Mouse (Mus musculus): ENCODE measurements around the gene Rab30.
A peak's percentile ranks its signal among the peaks of the same experiment; 100 is the strongest.

The Rab30 gene

DNA sequence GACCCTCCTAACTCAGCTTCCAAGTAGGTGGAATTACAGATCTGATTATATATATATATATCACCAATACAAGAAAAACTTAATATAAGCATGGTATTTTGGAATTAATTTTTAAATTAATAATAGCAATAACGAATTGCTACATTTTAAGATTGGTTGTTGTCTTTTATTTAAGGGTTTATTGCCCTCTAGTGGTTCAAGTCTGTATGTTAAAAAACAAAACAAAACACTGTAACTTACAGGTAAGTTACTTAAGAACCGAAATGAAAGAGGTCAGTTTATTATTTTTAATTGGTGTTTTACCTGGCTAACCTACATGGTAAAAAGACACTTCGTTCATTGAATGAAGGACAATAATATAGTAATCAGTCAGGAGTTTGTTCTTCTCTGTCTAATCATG, 128.8 kb downstream of the Rab30 start:
- no peak for DNase-seq

- DNase-seq: no peak
These were observed 130.2 kb downstream of the Rab30 start for GRCm38 (mm10) chr7:92871596-92871995.

DNA sequence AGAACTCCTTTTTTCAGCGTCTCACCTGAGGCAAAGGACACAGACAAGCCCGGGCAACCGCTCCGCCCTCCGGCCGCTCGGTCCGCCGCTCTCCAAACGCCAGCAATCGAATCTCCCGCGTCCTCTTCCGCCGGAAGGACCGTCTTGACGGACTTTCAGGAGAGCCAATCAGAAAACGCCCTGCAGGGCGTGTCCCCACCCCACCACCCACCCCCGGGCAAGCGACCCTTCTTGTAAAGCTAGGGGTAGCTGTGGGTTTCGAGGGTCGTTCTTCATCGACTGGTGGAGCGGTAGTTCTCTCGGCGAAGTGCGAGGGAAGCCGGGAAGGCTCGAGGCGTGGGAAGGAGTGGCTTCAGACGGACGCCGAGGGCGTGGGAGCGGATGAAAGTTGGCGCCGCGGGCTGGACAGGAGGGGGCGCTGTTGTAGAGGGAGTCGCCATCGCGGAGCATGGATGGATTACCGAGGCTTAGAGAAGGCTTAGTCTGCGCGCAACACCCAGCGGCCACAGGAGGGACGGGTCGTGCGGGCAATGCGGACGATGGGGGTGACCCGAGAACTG, 132.8 kb downstream of the Rab30 start, which contains the start of the genes Ddias and Prcp:
Ddias (minus strand) TSS at position 132 of the 560 bp plus-strand sequence.
Prcp (plus strand) TSS at position 355 of the 560 bp plus-strand sequence.
- peak; percentile 97 to 98 for DNase-seq

GRCm38 (mm10) chr7:92874761-92875408, 133.5 kb downstream of the Rab30 start:
- peak; percentile 90 to 95 for DNase-seq

GRCm38 (mm10) chr7:92876066-92876465, 134.7 kb downstream of the Rab30 start:
- peak in 1 of 2 experiments; percentile 14 for DNase-seq

- peak in 1 of 2 experiments; percentile 9 for DNase-seq
These were observed 135.1 kb downstream of the Rab30 start for GRCm38 (mm10) chr7:92876538-92876937.

- DNase-seq: peak; percentile 10 to 39
These were observed 137.3 kb downstream of the Rab30 start for GRCm38 (mm10) chr7:92878575-92879285.

- DNase-seq: no peak
These were observed 142.7 kb downstream of the Rab30 start for GRCm38 (mm10) chr7:92883850-92884716.

DNA sequence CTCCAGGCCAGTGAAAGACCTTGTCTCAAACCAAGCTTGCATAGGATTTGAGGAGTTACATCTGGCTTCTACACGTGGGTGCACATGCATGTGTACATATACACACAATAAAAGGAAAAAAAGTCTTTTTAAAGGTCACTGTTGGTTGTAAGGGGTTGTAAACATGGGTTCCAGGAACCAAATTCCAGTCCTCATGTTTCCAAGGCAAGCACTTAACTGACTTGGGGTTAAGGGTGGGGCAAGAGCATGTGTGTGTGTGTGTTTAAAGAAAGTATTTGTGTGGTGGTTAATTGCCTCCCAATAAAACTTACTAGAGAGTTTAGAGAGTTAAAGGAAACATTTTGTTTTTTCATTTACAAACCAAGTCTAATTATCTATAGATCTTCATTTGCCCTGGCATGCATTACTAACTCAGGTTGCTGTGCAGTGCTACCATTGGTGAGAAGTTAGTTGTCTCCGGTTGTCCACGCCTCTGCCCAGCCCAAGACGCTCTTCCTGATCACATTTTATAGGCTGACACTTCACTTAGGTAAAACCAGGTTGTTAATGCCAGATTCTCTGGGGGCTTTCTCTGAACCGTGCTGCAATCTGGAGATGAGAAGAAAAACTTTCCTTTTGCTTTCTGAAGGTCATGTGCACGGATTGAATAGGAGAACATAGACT, 143.7 kb downstream of the Rab30 start:
- DNase-seq: no peak

- no peak for DNase-seq
These were observed 145.4 kb downstream of the Rab30 start for GRCm38 (mm10) chr7:92886801-92887200.

DNA sequence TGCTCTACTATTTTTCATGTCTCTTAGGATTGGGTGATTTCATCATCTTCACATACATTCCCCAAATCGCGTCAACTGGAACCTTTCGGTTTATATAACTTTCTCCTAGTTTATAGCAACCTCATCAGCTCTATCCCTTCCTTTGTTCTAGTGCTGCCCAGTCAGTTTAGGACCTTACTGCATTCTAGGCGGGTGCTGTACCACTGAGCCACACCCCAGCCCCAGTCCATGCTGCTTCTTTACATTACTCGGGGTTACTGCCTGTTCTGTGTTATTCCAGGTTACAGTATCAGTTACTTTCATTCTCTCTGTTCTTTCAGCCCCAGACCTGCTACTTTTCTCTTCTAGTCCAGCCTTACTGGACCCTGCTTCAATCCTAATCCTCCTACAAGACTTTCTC, 145.8 kb downstream of the Rab30 start:
- no peak for DNase-seq

DNA sequence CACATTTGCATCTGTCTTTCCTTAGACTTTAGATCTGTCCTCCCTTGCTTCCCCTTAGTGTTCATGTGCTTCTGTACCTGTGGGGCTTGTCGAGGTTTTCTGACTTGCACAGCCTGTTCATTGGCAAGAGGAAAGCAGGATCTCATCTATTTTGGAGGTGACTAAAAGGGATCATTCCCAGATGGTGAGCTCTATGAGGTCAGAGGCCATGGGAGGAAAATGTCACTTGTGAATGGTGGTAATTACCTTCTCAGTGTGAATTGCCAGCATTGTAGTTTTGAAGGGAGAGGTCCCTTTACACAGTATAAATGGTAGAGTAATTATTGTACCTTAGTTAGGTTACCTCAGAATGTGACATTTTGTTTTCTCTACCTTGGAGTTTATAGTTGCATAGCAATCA, 148.8 kb downstream of the Rab30 start:
- no peak for DNase-seq

DNA sequence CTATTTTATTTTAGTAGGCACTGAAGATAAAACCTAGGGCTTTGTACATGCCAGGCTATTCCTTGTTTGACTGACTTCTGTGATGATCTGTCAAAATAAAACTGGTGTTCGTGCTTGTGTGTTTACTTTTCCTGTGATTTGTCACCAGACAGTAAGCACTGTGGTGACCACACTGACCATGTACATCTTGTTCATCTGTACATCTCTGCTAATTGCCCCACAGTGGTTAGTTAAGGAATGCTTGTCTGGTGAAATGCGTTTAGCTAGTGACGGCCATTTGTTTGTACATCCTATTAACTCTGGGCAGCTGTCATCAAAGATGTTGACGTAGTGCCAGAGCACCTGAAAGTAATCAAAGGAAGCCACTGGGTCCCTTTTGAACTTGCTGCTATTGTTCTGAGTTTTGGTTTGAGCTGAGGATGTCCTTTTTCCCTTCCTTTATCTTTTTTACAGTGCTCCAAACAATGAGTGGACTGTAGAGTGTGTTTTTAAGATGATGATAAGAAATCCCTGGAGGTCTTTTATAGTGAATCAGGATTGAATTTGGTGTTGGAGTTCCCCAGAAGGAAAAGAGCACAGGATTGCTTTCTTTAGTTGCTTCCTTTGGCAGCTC, 149.3 kb downstream of the Rab30 start:
- no peak for DNase-seq

DNA sequence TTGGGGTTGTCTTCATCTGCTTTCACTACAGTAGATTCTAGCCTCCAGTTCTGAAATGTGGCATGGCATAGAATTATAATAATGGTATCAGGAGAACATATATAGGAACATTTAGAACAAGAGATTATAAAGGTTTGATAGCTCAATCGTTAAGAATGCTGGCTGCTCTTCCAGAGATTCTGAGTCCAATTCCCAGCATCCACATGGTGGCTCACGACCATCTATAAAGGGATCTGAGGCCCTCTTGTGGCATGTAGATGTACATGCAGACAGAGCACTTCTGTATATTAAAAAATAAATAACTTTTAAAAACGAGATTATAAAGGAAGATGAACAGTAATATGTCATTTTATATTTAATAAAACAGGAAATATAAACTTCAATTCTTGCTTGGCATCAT, 152.1 kb downstream of the Rab30 start:
- no peak for DNase-seq
